Mouse (Mus musculus) kidney, adult 2 months (tissue): ENCODE measurements at regions not wholly inside any gene's neighbourhood (a gene's known extent, or its start where the extent isn't known, plus 50 kb on each side); places are given as distances from the start of the nearest gene placed in this dataset.

Source experiments
- CTCF ChIP-seq: fragments of 200-500 bp; conservative IDR thresholded peaks from 2 replicates; pipeline ENCODE4 v1.5.1; 2011; ENCODE audit warnings: low read depth, mild to moderate bottlenecking, control low read depth, low read length, moderate library complexity, mixed read lengths; ENCODE audit not compliant: insufficient read depth, insufficient read length
- POLR2A ChIP-seq: fragments of 200-500 bp; IDR thresholded peaks from one replicate; pipeline ENCODE4 v1.6.1; 2011; ENCODE audit warnings: low read depth, low read length, control low read depth

GRCm38 (mm10) chr11:6900357-6900756, 62.9 kb upstream of the Gm11983 start:
- TF ChIP-seq CTCF (no peak), POLR2A (no peak)
